Mouse (Mus musculus) limb, embryonic 13.5 days (tissue): Measurements from ENCODE around the gene Rpn2. TPM values are rescaled to one million over a fixed set of nuclear protein-coding genes. Genes with fewer than 3 reads are reported as not detected.

Experiments used
- ATAC-seq: fragments of 200-750 bp; cut with Nextera tagmentation; 2 replicates; pipeline ENCODE4 v1.8.0; 2017; ENCODE audit warnings: low read depth, moderate number of reproducible peaks, moderate TSS enrichment; ENCODE audit not compliant: low FRiP score
- H3K27ac ChIP-seq: fragments of 300-500 bp; sonication (generic); 2 replicates; pipeline ENCODE4 v1.5.1; 2015; ENCODE audit warnings: inconsistent platforms, mild to moderate bottlenecking, moderate library complexity
- H3K27me3 ChIP-seq: fragments of 300-500 bp; sonication (generic); 2 replicates; pipeline ENCODE4 v1.6.1; 2015; ENCODE audit warnings: mild to moderate bottlenecking, inconsistent platforms
- H3K36me3 ChIP-seq: fragments of 300-500 bp; sonication (generic); 2 replicates; pipeline ENCODE4 v1.6.1; 2015; ENCODE audit warnings: inconsistent platforms, mild to moderate bottlenecking, moderate library complexity
- H3K4me1 ChIP-seq: fragments of 300-500 bp; sonication (generic); 2 replicates; pipeline ENCODE4 v1.6.1; 2015; ENCODE audit warnings: inconsistent platforms
- H3K4me2 ChIP-seq: fragments of 300-500 bp; sonication (generic); replicated peaks from 2 replicates; pipeline ENCODE4 v1.6.1; 2015; ENCODE audit warnings: inconsistent platforms, mild to moderate bottlenecking, moderate library complexity
- H3K4me3 ChIP-seq: fragments of 300-500 bp; sonication (generic); 2 replicates; pipeline ENCODE4 v1.5.1; 2015; ENCODE audit warnings: moderate library complexity, mild to moderate bottlenecking, inconsistent platforms
- H3K9ac ChIP-seq: fragments of 300-500 bp; sonication (generic); 2 replicates; pipeline ENCODE4 v1.6.1; 2015; ENCODE audit warnings: mild to moderate bottlenecking, inconsistent platforms
- H3K9me3 ChIP-seq: fragments of 300-500 bp; sonication (generic); 2 replicates; pipeline ENCODE4 v1.6.1; 2016; ENCODE audit warnings: inconsistent platforms
- WGBS: fragments of 180-500 bp; shearing (Covaris S2); methylation state at CpG from one replicate; pipeline ENCODE4 v1.1.7; 2015; 5-methylcytosine and 5-hydroxymethylcytosine counted together
- polyA plus RNA-seq: library from polyadenylated mRNA; unstranded; fragments of >200 nt; fragmentation: Nextera tagmentation; extraction: Ambion mirVana; gene quantifications from 2 replicates; pipeline ENCODE4 v1.2.1, GENCODE M21; 2015

Gene Rpn2
- polyA plus RNA-seq, 1 experiment from 2014 or later: 325 TPM

GRCm38 (mm10) chr2:157367184-157367893, 88.5 kb downstream of the Rpn2 start, which contains the start of gene Manbal:
TSS of gene Manbal (plus strand) at chr2:157367594.
- Histone ChIP-seq H3K4me3 (peak within 1 kb of the TSS; percentile 74), H3K27ac (peak within 1 kb of the TSS; percentile 87), H3K9me3 (no peaks in the 10 kb centered on the region), H3K4me1 (peaks cover 20% of the 10 kb centered on the region), H3K4me2 (peak within 1 kb of the TSS; percentile 83), H3K9ac (peak within 1 kb of the TSS; percentile 93), H3K36me3 (0 out of 2 replicates have a peak, but pooled peaks cover 4% of the 10 kb centered on the region), H3K27me3 (no peaks in the 10 kb centered on the region)
- ATAC-seq: peak; percentile 91
- 4% methylated on average over 42 of the region's 42 CpGs for WGBS

DNA sequence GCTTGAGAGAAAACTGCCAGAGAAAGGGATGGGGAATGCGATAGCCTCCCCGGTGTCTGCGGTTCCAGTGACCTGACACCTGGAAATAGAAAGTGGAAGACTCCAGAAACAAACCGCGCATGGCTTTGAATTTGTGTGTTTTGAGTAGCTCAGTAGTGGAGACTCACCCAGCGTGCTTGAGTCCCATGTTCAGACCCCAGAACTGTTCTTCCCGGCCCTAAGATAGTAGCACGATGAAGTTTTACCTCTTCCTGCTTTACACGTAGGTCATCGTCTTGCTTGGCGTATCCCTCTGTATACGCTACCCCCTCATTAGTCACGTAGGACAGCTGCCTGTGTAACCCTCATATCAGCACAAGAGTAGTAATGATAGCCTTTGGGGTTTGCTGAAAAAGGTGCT, 89.2 kb downstream of the Rpn2 start:
- 3% methylated on average over 13 of the region's 13 CpGs for WGBS
- Histone ChIP-seq H3K9ac (peak overlapping the region; percentile 93), H3K4me3 (peak overlapping the region; percentile 74), H3K27me3 (no peaks in the 10 kb centered on the region), H3K4me1 (peaks cover 23% of the 10 kb centered on the region), H3K4me2 (peak overlapping the region; percentile 83), H3K9me3 (no peaks in the 10 kb centered on the region), H3K27ac (peak overlapping the region; percentile 87), H3K36me3 (0 out of 2 replicates have a peak, but pooled peaks cover 4% of the 10 kb centered on the region)
- ATAC-seq: 0 out of 2 replicates have a peak, but pooled peaks have one; percentile 29

GRCm38 (mm10) chr2:157371696-157372095, 92.9 kb downstream of the Rpn2 start:
- 71% methylated on average over 6 of the region's 6 CpGs for WGBS

GRCm38 (mm10) chr2:157373681-157374080, 94.9 kb downstream of the Rpn2 start:
- Histone ChIP-seq H3K9ac (no peak overlapping the region), H3K27ac (no peak overlapping the region), H3K27me3 (no peaks in the 10 kb centered on the region), H3K36me3 (peaks cover 14% of the 10 kb centered on the region; the same call in 1 of the 2 replicates), H3K4me1 (peaks cover 31% of the 10 kb centered on the region), H3K9me3 (no peaks in the 10 kb centered on the region), H3K4me2 (no peak overlapping the region), H3K4me3 (no peak overlapping the region)
- ATAC-seq: no peak
- WGBS: 85% methylated on average over 3 of the region's 3 CpGs

More at GRCm38 (mm10) chr2:157371696-157372095, 92.9 kb downstream of the Rpn2 start:
- no peak overlapping the region for H3K27ac ChIP-seq
- H3K4me2 ChIP-seq: no peak overlapping the region
- H3K9me3 ChIP-seq: no peaks in the 10 kb centered on the region
- no peak overlapping the region for H3K4me3 ChIP-seq
- ATAC-seq: no peak
- H3K4me1 ChIP-seq: peaks cover 41% of the 10 kb centered on the region
- H3K27me3 ChIP-seq: no peaks in the 10 kb centered on the region
- H3K9ac ChIP-seq: no peak overlapping the region; the same call in 1 of the 2 replicates
- H3K36me3 ChIP-seq: peaks cover 14% of the 10 kb centered on the region; the same call in 1 of the 2 replicates

DNA sequence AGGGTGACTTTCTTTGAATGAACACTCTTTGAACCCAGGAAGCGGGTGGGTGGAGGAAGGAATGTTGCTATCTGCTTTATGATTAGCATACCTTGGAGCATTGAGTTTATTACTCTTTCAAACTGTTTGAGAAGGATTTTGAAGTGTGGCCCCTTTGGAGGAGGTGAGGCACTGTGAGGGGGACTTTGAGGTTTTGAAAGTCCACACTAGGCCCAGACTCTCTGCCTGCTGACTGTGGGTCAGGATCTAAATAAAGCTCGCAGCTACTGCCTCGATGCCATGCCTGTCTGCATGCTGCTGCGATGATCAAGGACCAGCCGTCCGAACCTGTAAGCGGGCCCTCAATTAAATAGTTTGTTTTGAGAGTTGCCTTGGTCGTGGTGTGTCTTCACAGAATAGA, 96.2 kb downstream of the Rpn2 start:
- Histone ChIP-seq H3K36me3 (peaks cover 25% of the 10 kb centered on the region), H3K27me3 (no peaks in the 10 kb centered on the region), H3K4me3 (no peak overlapping the region), H3K9me3 (no peaks in the 10 kb centered on the region), H3K9ac (no peak overlapping the region; the same call in 1 of the 2 replicates), H3K27ac (no peak overlapping the region), H3K4me2 (no peak overlapping the region), H3K4me1 (peaks cover 21% of the 10 kb centered on the region)
- ATAC-seq: no peak
- WGBS: 60% methylated on average over 8 of the region's 8 CpGs

Other genes starting within 250 kb of the Rpn2 start
- 4.1 and 4.2 TPM in 2 replicates for gene Soga1, start 199.8 kb upstream of the Rpn2 start, polyA plus RNA-seq
- not detected in 2 replicates for gene Tldc2, start 192.0 kb upstream of the Rpn2 start, polyA plus RNA-seq
- 23.6 and 26.6 TPM in 2 replicates for gene Samhd1, start 143.8 kb upstream of the Rpn2 start, polyA plus RNA-seq
- gene Rbl1, start 74.5 kb upstream of the Rpn2 start, polyA plus RNA-seq: 21.2 and 21.3 TPM in 2 replicates
- gene Mroh8, start 532 bp downstream of the Rpn2 start, polyA plus RNA-seq: 0.83 and 0.85 TPM in 2 replicates
- gene Ghrh, start 68.5 kb downstream of the Rpn2 start, polyA plus RNA-seq: 0.57 TPM in 1 of 2 replicates, not detected in the other
- gene Manbal, start 88.6 kb downstream of the Rpn2 start, polyA plus RNA-seq: 93.8 and 104 TPM in 2 replicates
- gene Src, start 139.4 kb downstream of the Rpn2 start, polyA plus RNA-seq: 20.8 and 22.4 TPM in 2 replicates